Mouse (Mus musculus): ENCODE measurements around the gene Nox4. TPM values are rescaled to one million over a fixed set of nuclear protein-coding genes. Genes with fewer than 3 reads are reported as not detected.
"Not testable (repeated sequence)": the region's sequence is repeated elsewhere in the genome, so short reads cannot be mapped to it uniquely, and the experiment has no call there.

The Nox4 gene
- polyA plus RNA-seq, 1 experiment from 2014 or later = 6.6 TPM

GRCm38 (mm10) chr7:87369131-87369530, 123.2 kb downstream of the Nox4 start:
- H3K9ac ChIP-seq (replicated peaks; ENCODE audit: low read length) = no peak overlapping the region
- no peak overlapping the region for H3K4me3 ChIP-seq (ENCODE audit: low read length)
- H3K4me2 ChIP-seq (replicated peaks; ENCODE audit: low read depth, low read length) = no peak overlapping the region
- 73% methylated on average over 1 of the region's 1 CpGs for WGBS
- H3K4me1 ChIP-seq (ENCODE audit: insufficient read depth, low read length) = no peaks in the 10 kb centered on the region
- H3K27ac ChIP-seq (ENCODE audit: low read length) = no peak overlapping the region
- no peaks in the 10 kb centered on the region for H3K36me3 ChIP-seq (ENCODE audit: insufficient read depth, low read length)
- H3K9me3 ChIP-seq (ENCODE audit: low read length) = no peaks in the 10 kb centered on the region
- no peak for ATAC-seq (ENCODE audit: low FRiP score, low TSS enrichment)
- no peaks in the 10 kb centered on the region for H3K27me3 ChIP-seq (ENCODE audit: insufficient read depth, low read length)

DNA sequence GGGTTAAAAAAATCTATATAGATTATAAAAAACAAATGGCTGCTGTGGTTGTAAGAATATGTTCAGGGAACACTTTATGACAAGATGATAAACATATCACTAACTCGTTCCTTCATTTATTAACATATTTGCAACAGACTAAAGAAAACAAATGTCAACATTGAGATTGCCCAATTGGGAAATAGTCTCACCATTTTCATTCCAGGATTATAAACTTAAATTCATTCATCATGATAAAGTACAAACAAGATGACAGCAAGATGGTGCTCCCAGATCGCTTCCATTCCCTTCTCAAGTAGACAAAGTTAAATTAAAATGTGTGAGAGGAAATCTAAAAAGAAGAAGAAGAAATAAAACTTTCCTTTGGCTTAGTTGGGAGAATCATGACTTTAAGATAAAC, 124.9 kb downstream of the Nox4 start:
- Histone ChIP-seq H3K4me2 (replicated peaks; ENCODE audit: low read depth, low read length) (no peak overlapping the region), H3K9me3 (ENCODE audit: low read length) (no peaks in the 10 kb centered on the region), H3K4me3 (ENCODE audit: low read length) (no peak overlapping the region), H3K27me3 (ENCODE audit: insufficient read depth, low read length) (no peaks in the 10 kb centered on the region), H3K9ac (replicated peaks; ENCODE audit: low read length) (no peak overlapping the region), H3K36me3 (ENCODE audit: insufficient read depth, low read length) (no peaks in the 10 kb centered on the region), H3K4me1 (ENCODE audit: insufficient read depth, low read length) (no peaks in the 10 kb centered on the region), H3K27ac (ENCODE audit: low read length) (no peak overlapping the region)
- ATAC-seq (ENCODE audit: low FRiP score, low TSS enrichment) = no peak
- 87% methylated on average over 2 of the region's 2 CpGs for WGBS

DNA sequence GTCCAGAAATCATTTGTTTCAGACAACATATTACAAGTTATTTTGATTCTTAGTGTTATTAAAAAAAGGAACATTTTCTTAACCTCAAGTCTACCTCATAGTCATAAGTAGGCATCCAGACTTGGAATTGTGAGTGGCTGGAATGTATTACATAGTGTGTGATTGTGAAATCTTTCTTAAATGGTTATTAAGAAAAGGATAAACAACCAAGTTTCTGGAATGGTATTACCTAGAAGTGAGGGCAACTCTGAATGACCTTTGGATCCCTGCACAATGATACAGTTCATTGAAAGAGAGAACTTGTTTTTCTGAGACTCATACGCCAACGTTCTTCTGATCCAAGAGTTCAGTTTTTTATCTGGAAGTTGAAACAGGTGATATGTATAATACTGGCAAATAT, 125.4 kb downstream of the Nox4 start:
- no peak for ATAC-seq (ENCODE audit: low FRiP score, low TSS enrichment)

GRCm38 (mm10) chr7:87374322-87374721, 128.4 kb downstream of the Nox4 start:
- no peak overlapping the region for H3K4me3 ChIP-seq (ENCODE audit: low read length)
- no peak for ATAC-seq (ENCODE audit: low FRiP score, low TSS enrichment)
- no peak overlapping the region for H3K9ac ChIP-seq (replicated peaks; ENCODE audit: low read length)
- H3K36me3 ChIP-seq (ENCODE audit: insufficient read depth, low read length) = no peaks in the 10 kb centered on the region
- no peaks in the 10 kb centered on the region for H3K27me3 ChIP-seq (ENCODE audit: insufficient read depth, low read length)
- no peak overlapping the region for H3K27ac ChIP-seq (ENCODE audit: low read length)
- H3K4me2 ChIP-seq (replicated peaks; ENCODE audit: low read depth, low read length) = no peak overlapping the region
- no peaks in the 10 kb centered on the region for H3K9me3 ChIP-seq (ENCODE audit: low read length)
- H3K4me1 ChIP-seq (ENCODE audit: insufficient read depth, low read length) = no peaks in the 10 kb centered on the region

More for the DNA sequence above, 125.4 kb downstream of the Nox4 start:
- Histone ChIP-seq H3K9me3 (ENCODE audit: low read length) (no peaks in the 10 kb centered on the region), H3K36me3 (ENCODE audit: insufficient read depth, low read length) (no peaks in the 10 kb centered on the region), H3K4me3 (ENCODE audit: low read length) (no peak overlapping the region), H3K4me2 (replicated peaks; ENCODE audit: low read depth, low read length) (no peak overlapping the region), H3K27me3 (ENCODE audit: insufficient read depth, low read length) (no peaks in the 10 kb centered on the region), H3K4me1 (ENCODE audit: insufficient read depth, low read length) (no peaks in the 10 kb centered on the region), H3K27ac (ENCODE audit: low read length) (no peak overlapping the region), H3K9ac (replicated peaks; ENCODE audit: low read length) (no peak overlapping the region)
- WGBS = 88% methylated on average over 2 of the region's 2 CpGs

GRCm38 (mm10) chr7:87374935-87375334, 129.0 kb downstream of the Nox4 start:
- H3K27me3 ChIP-seq (ENCODE audit: insufficient read depth, low read length) = no peaks in the 10 kb centered on the region
- H3K27ac ChIP-seq (ENCODE audit: low read length) = no peak overlapping the region
- H3K9me3 ChIP-seq (ENCODE audit: low read length) = no peaks in the 10 kb centered on the region
- H3K9ac ChIP-seq (replicated peaks; ENCODE audit: low read length) = no peak overlapping the region
- H3K4me2 ChIP-seq (replicated peaks; ENCODE audit: low read depth, low read length) = no peak overlapping the region
- H3K4me1 ChIP-seq (ENCODE audit: insufficient read depth, low read length) = no peaks in the 10 kb centered on the region
- no peaks in the 10 kb centered on the region for H3K36me3 ChIP-seq (ENCODE audit: insufficient read depth, low read length)
- WGBS = 84% methylated on average over 2 of the region's 2 CpGs
- no peak for ATAC-seq (ENCODE audit: low FRiP score, low TSS enrichment)
- H3K4me3 ChIP-seq (ENCODE audit: low read length) = no peak overlapping the region

- Histone ChIP-seq H3K4me1 (ENCODE audit: insufficient read depth, low read length) (no peaks in the 10 kb centered on the region), H3K4me2 (replicated peaks; ENCODE audit: low read depth, low read length) (no peak overlapping the region), H3K4me3 (ENCODE audit: low read length) (no peak overlapping the region), H3K9ac (replicated peaks; ENCODE audit: low read length) (no peak overlapping the region), H3K27ac (ENCODE audit: low read length) (no peak overlapping the region), H3K36me3 (ENCODE audit: insufficient read depth, low read length) (no peaks in the 10 kb centered on the region), H3K9me3 (ENCODE audit: low read length) (no peaks in the 10 kb centered on the region), H3K27me3 (ENCODE audit: insufficient read depth, low read length) (no peaks in the 10 kb centered on the region)
- WGBS = 73% methylated on average over 7 of the region's 7 CpGs
- no peak for ATAC-seq (ENCODE audit: low FRiP score, low TSS enrichment)
Measured at GRCm38 (mm10) chr7:87397023-87397422, 151.1 kb downstream of the Nox4 start.

- not testable (repeated sequence) for H3K4me2 ChIP-seq (replicated peaks; ENCODE audit: low read depth, low read length); H3K4me3 ChIP-seq (ENCODE audit: low read length); H3K27ac ChIP-seq (ENCODE audit: low read length); H3K4me1 ChIP-seq (ENCODE audit: insufficient read depth, low read length); H3K9ac ChIP-seq (replicated peaks; ENCODE audit: low read length); ATAC-seq (ENCODE audit: low FRiP score, low TSS enrichment); H3K27me3 ChIP-seq (ENCODE audit: insufficient read depth, low read length); H3K9me3 ChIP-seq (ENCODE audit: low read length); H3K36me3 ChIP-seq (ENCODE audit: insufficient read depth, low read length)
- WGBS = 11% methylated on average over 4 of the region's 4 CpGs
Measured at GRCm38 (mm10) chr7:87411373-87411772, 165.5 kb downstream of the Nox4 start.

DNA sequence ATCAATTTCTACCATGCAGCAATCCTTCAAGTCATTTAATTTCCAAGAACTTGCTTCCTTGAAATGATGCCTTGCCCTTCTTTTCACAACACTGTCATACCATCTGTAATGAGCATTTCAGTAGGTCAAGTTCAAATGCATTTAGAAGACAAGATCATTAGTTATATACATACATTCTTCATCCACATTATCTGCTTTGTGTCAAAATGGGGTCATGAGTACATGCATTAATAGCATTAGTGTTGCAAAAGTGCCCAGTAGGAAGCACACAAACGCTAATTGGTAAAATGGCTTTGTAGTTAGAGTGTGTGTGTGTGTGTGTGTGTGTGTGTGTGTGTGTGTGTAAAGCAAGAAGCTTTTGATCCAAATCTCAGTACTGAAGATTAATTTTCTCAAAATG, 167.4 kb downstream of the Nox4 start:
- Histone ChIP-seq H3K27me3 (ENCODE audit: insufficient read depth, low read length) (no peaks in the 10 kb centered on the region), H3K36me3 (ENCODE audit: insufficient read depth, low read length) (no peaks in the 10 kb centered on the region), H3K4me1 (ENCODE audit: insufficient read depth, low read length) (no peaks in the 10 kb centered on the region), H3K9ac (replicated peaks; ENCODE audit: low read length) (no peak overlapping the region), H3K9me3 (ENCODE audit: low read length) (no peaks in the 10 kb centered on the region), H3K4me2 (replicated peaks; ENCODE audit: low read depth, low read length) (no peak overlapping the region), H3K4me3 (ENCODE audit: low read length) (no peak overlapping the region), H3K27ac (ENCODE audit: low read length) (no peak overlapping the region)
- ATAC-seq (ENCODE audit: low FRiP score, low TSS enrichment) = no peak
- 72% methylated on average over 1 of the region's 1 CpGs for WGBS

Other genes starting within 250 kb of the Nox4 start
- not detected in 2 replicates for gene Vmn2r79, start 250.0 kb upstream of the Nox4 start, polyA plus RNA-seq (2015; fragmentation: Nextera tagmentation; extraction: Ambion mirVana)
- gene Tyr, start 247.4 kb downstream of the Nox4 start, polyA plus RNA-seq (2015; fragmentation: Nextera tagmentation; extraction: Ambion mirVana) = not detected in 2 replicates